Mouse (Mus musculus): Measurements from ENCODE around the gene 4833439L19Rik.

- TF ChIP-seq POLR2A (IDR thresholded peaks at IDR 0.05; ENCODE audit: control insufficient read depth, low read depth, low read length) = no peak
- TF ChIP-seq CTCF (IDR thresholded peaks at IDR 0.05; ENCODE audit: control insufficient read depth, insufficient read depth, insufficient replicate concordance, low read depth, low read length) = no peak
Observed at GRCm38 (mm10) chr13:54591776-54592356, 26.6 kb upstream of the 4833439L19Rik start.

Data from testis, adult 2 months (tissue).